Mouse (Mus musculus) lung, postnatal 10 days (tissue): ENCODE data around the gene Smim24.

ENCODE experiments used
- DNase-seq: peaks from one replicate; pipeline ENCODE4 v3.0.0; 2021

Smim24 gene

DNA sequence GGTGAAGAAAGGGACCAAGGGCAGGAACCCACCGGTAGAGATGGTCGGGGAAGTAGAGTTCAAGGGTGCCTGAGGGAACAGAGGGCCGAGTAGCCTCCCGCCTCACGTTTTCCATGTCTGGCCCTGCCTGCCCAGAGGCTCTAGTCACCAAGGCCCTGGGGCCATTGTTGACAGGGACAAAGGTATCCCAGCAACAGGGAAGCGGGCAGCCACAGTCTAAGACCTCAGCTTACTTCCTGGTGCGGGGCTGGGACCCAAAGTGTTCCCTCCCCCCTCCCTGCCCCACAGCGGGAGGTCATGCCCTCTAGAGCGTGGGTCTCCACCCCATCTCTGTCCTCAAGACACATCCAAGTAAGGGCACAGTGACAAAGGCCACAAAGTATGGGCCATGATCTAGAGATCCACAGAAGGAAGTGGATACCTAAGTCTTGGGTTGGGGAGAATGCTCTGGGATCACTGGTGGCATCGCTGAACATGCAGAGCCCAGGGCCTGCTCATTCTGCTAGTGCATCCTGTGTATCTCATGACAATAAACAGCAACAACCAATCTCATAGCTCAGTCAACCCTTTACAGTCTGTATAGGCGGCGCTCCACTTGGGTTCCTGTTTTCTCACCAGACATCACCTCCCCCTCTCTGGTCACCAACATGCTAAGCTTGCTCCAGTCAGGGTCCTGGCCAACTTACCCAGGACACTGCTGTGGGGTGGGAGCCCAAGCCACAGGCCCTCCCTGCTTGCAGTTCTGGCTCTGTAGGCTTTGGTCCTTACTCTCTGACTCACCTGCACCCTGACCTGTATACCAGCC lies 27.0 kb upstream of the Smim24 start, which contains the start of gene 4930404N11Rik:
TSS of gene 4930404N11Rik (minus strand) at position 145 of the 805 bp plus-strand sequence.
- DNase-seq, result no peak

DNA sequence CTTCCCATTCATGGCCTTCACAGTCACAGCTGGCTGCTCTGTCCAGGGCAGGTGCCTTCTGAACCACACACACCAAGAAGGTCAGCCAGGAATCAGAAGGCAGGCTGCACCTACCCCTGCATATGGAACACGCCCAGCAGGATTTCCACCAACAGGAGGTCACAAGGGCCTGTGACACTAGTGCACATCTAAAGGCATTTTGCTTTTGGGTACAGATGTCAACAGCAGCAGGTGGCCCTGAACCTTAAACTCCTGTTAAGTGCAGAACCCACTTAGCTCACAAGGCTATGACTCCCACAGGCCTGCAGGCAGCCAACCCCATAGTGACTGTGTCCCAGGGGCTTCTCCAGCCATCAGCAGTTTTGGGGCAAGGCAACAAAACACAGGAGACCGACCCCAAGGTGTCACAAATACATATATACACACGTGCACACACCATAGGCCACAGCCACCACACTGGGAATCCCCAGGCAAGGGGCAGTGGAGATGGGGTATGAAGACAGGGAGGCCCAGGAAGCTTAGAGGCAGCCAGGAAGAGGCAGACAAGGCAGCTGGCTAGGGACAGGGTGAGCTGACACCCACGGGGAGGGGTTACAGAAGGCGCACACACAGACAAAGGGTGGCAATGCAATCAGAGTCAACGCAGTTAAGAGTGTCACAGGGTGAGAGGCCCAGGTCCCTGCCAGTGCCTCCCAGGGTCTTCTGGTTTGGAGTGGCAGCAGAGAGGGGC lies 26.2 kb upstream of the Smim24 start:
- DNase-seq, result no peak

DNA sequence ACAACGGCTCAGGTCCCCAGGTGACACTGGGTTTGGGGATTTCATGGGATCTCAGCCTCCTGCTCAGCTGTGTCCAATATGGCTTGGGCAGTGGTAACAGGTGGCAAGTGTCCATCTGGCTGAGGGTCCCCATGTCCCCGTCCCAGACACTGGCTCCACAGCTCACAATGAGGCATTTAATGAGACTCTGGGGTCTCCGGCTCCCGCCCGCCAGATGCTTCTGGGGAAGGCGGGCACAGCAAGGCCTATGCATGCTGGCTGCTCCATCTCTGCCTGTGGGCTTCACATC lies 25.7 kb upstream of the Smim24 start:
- DNase-seq, result no peak

DNA sequence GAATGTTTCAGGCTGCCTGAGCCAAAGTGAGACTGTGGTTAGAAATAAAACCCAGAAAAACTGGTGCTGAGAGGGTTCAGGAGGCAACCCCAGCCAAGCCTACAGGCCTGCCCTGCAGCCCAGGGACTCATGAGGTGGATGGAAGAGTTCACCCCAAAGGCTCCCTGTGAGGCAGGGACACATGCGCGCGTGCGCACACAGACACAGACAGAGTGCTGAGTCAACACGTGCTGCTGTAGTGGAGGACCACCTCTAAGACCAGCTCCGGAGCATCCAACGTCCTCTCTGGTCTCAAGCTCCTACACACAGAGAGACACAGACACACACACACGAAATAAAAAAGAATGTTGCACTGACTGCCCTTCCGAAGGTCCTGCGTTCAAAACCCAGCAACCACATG lies 17.5 kb upstream of the Smim24 start:
- DNase-seq, result no peak

DNA sequence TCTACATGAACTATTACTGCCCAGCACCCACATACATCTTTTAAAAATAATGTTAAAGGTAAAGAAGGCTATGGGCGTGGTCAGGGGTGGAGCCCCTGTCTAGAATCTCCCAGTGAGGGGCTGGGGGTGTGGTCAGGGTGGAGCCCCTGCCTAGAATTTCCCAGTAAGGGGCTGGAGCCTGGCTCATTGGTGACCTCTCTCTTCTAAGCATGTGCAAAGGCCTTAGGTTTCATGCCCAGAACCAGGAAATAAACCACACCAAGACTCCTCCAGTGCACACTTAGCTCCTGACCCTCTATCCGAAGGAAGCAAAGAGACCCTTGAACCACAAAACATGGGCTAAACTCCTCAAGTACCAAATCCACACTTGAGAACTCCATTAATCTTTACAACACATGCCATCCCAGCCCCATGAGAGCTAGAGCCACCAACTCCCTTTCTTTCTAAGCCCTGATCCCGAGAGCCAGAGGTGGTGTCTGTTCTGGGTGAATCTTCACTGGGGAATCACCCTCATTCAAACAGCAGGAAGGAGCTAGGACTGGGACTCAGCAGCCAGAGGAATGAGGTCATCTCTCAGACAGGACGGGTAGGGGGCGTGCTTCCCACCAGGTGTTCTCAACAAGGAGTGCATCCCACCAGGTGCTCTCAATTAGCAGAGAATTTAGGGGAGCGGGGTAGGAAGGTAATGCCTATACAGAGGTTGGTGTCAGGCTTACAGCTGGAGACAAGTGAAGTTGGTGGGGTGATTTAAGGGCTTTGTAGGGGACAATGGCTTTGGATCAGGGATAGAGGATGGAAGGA lies 16.1 kb upstream of the Smim24 start:
- no peak for DNase-seq

DNA sequence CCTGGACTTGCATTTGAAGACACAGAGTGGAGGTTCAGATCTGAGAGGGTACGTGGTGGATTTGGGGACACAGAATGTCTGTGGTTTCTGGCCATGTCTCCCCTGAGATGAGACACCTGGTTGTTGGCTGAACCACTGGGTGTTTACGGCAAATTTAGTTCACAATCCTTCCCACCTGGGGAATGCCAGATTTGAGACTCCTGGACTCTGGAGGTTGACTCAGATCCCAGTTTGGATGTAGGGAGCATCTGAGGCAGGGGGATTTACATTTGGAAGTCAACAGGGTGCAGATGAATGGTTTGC lies 15.5 kb upstream of the Smim24 start:
- no peak for DNase-seq

DNA sequence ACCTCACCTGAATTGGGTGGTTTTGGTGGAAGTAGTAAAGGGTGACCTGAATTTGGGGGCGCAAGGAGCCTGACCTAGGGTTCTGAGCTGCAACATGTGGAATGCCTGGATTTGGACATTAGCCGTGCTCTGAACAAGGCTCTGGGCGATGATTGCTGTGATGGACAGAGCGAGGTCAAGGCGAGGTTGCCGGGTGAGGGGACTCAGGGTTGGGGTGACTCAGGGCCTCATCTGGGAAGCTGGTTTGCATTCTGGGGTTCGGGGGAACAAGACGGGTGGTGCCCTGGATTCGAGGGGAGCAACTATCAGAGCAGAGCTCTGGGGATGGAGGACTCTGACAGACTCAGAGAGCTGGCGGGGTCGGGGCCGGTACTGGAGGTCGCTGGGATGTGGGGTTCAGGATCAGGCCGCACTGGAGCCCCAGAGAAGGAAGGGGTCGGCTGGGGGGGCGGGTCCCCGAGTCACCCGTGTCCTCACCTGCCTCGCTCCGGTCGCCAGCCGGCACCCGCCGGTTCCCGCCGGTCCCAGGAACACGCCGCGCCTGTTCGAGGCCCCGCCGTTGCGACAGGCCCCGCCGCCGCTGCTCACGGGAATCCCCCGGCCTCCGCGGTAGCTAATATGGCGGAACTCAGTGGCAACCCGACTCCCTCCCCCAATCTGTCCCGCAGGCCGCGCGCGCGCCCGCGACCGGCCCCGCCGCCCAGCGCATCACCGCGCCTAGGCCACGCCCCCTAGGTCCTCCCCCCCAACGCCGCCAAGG lies 14.9 kb upstream of the Smim24 start, which contains the start of gene Fzr1:
TSS of gene Fzr1 (minus strand) at position 724 of the 760 bp plus-strand sequence.
- no peak for DNase-seq

DNA sequence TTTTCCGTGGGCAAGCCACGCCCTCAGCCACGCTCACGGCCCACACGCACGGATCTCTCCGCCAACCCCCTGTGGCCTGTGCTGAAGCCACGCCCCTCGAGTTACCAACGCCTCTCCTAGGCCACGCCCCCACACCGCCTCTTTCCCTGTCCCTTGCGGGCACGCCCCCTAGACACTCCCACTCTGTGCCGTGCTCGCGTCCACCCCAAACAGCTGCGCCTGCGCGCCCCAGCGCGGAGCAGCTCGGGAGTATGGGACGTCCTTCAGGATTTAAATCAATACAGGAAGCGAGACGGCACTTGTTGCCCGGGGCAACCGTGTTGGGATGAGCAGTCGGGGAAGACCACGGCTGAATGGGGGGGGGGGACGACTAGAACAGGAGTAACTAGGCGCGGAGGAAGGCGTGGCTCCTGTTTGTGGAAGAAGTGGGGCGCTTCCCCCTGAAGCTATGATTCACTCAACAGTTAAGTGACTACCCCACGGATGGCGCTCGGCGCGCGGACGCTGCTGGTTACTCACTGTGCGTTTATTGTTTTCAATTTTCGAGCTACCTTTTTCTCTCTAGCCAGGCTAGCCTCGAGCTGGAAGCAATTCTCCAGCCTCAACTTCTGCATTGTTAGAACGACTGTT lies 14.2 kb upstream of the Smim24 start:
- DNase-seq, result peak; percentile 100

DNA sequence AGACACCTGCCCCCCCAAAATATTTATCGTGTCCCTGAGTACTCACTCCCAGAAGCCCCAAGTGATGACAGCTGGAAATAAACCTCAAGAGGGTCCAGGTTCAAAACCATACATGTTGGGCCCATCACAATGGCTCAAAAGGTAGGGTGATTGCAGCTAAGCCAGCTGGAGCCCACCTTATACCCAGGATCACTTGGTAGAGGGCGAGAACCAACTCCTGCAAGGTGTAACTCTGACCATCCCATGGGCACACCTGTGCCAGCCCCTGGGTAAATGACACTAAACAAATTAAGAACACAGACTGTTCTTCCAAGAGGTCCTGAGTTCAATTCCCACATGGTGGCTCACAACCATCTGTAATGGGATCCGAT lies 13.7 kb upstream of the Smim24 start:
- no peak for DNase-seq

DNA sequence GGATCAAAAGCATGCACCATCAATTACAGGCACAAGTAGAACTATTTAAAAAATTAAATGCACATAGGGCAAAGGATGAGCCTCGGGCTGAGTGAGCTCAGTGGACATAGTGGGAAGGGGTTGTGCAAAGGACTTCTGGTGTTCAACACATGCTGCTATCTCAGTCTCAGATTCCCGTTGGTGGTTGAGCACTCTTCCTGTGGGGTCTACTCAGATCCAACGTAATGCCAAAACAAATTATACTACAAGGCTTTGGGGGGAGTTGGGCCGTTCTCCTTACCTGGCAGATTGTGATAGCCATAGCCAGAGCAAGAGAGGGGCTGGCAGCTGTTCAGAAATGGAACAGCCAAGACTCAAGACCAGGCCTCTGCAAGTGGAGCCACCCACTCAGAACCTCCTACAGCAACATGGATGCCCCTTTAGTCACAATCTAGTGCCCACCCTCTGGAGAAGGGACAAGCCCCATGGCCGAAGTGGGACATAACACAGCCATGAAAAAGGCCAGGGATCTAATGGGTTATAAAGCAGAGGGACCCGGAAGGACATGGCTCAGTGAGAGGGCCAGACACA lies 13.0 kb upstream of the Smim24 start:
- DNase-seq, result no peak

DNA sequence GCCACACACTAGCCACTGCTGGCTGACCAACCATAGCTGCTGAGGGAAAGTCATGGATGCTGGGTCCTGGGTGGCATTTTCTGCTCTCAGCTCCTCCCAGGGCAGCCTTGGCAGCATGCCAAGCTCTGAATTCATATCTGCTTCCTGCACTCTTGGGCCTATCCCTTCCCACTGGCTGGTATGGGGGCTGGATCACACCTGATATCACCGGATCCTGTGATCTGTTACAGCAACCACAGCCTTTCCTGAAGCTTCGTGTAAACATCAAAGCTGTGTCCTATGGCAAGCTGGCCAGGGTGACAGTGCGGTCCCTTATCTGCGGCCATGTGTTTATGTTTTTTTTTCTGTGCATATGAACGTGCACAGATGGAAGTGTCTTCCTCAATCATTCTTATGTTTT lies 10.8 kb upstream of the Smim24 start:
- DNase-seq, result peak; percentile 77

DNA sequence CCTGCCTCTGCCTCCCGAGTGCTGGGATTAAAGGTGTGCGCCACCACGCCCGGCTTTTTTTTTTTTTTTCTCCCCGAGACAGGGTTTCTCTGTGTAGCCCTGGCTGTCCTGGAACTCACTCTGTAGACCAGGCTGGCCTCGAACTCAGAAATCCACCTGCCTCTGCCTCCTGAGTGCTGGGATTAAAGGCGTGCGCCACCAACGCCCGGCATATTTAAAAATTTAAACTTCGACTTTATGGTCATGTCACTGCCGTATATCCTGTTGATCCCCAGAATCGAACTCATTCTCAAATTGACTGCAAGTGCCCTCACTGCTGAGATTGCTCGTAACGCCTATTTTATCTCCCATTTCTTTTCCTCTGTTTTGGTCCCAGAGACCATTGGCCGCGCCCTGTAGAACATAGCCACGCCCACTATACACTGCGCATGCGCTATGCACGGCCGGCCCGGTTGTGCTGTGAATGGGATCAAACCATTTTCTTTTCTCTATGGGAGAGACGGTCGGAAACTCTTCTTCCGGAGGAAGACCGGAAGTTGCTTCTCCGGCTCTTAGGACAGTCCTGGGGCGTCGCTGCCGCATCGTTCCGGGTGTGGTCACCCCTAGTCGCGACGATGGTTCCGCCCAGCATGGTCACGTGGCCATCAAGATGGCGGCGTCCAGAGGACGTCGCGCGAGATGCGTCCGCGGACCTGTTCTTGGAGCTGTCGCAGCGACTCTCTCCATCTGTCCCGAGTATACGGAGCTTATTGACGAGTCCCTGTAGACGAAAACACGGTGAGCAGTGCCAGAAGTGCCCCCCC lies 8.8 kb upstream of the Smim24 start, which contains the start of the genes Dohh and Gm48551:
TSS of gene Dohh (plus strand) at position 627 of the 803 bp plus-strand sequence.
TSS of gene Gm48551 (plus strand) at position 665 of the 803 bp plus-strand sequence.
- peak; percentile 100 for DNase-seq

DNA sequence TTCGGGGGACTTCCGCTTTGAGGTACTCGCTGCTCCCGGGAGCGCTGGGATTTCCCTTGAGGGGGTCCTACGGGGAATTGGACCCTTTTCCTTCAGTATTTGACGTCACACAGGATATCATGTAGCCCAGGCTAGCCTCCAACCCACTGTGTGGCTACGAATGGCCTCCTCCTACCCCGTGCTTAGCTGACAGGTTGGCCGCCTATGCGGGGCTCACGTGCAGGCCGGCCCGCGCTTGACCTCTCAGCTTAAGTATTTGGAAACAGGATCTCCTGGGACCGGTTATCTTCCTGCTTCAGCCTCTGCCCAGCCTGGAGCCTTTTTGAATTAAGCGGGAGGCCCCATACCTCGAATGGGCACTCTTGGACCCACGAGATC lies 8.3 kb upstream of the Smim24 start:
- DNase-seq, result no peak

DNA sequence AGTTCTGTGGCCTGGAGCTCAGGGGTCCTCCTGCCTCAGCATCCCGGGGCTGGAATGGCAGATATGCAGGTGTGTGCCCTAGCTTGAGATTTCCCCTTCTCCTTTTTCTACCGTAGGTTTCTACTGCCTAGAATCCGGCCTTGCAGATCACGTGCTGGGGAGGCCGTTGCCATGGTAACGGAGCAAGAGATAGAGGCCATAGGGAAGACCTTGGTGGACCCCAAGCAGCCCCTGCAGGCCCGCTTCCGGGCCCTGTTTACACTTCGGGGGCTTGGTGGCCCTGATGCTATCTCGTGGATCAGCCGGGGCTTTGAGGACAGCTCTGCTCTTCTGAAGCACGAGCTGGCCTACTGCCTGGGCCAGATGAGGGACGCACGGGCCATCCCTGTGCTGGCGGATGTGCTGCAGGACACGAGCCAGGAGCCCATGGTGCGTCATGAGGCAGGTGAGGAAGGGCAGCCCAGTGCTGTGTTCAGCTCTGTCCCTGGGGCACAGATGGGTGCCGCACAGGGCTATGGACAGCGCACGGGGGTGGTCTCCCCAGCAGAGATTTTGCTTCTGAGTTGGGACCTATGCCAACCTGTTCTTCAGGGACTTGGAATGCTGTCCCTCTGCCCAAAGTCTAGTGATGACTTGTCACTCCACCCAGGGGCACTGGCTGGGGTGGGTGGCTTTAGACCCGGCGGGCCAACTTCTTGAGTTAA lies 7.1 kb upstream of the Smim24 start:
- DNase-seq, result no peak

DNA sequence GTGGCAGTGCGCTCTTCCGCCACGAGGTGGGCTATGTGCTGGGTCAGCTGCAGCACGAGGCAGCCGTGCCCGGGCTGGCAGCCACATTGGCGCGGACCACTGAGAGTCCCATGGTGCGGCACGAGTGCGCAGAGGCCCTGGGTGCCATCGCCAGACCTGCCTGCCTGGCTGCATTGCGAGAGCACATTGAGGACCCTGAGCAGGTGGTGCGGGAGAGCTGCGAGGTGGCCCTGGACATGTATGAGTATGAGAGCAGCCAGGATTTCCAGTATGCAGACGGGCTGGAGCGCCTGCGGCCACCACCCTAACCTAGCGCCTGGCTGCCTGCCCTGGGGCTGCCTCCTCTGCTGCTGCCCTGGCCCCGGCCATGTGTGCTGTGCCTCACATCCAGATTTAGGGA lies 5.1 kb upstream of the Smim24 start:
- DNase-seq, result no peak

DNA sequence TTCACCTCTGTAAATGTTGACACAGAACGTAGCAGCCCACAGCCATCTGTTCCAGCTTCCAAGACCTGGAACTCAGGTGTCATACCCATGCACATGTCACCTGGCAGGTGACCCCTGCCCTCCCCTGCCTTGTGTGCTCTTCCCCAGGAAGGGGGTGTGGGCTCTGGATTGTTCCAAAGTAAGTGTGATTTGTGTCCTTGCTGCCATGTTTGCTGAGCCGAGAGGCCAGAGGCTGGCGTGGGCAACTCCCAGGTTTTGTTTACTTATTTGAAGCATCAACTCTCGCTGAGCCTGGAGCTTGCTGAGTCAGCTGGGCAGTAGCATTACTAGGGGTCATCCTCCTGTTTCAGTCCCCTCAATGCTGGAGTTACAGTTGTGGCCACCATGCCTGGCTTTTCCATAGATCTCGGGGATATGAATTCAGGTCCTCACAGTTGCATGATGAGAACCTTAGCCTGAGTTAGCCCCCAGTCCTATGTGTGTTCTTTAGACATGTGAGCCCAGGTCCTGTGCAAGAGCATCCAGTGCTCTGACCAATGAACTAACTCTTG lies 4.3 kb upstream of the Smim24 start, which contains the start of gene Gm48552:
TSS of gene Gm48552 (plus strand) at position 501 of the 551 bp plus-strand sequence.
- DNase-seq, result no peak

DNA sequence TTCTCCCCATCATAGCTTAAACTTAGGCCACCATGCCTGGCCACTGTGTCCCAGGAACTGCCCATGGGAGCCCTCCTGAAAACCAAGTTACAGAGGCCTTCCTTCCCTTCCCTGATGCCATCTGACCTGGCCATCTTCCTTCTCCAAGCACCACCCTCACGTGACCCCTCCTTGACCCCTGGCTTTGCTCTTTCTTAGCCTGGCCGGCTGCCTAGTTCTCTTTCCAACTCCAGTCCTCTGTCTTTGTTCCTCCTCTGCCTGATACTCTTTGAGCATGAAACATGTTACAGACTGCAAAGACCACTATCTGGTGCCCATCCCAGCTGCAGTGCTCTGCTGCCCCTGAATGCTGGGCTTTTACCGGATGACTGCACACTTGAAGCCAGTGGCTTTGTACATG lies 3.5 kb upstream of the Smim24 start:
- peak; percentile 67 for DNase-seq

DNA sequence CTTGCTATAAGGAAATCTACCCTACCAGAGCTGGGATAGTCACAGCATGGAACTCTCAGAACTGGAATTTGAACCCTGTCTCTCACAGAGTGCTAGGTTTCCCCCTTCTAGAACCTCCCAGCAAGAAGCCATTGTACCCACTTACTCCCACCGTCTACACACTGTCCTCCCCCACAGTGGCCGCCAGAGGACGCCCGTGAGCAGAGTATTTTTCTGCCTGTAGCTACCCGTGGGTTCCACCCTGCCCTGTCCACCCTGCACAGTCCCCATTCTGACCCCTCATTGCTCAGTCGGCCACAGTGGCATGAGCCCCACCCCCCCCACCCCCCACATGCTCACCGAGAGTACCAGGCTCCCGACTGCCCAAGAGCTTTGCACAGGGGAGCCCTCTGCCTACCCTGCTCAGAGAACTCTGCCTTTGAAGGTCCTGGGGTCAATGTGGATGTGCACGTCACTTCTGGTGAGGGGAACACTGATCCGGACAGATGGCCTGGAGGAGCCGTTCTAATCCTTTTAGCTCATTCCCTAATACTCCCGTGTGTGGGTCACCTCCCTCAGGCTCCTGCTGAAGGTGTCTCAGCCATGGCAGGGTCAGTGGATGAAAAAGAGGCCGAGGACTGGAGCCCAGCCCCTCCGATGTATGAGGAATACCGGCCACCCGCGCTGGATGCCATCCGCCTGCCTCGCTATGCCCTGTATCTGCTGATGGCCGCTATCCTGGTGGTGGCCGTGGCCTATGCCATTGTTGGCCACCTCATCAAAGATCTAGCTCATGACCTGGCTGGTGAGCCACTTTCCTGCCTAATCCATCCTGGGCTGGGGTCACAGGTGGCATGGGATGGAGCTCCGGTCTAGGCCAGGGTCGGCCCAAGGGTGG lies 2.8 kb upstream of the Smim24 start:
- peak; percentile 88 for DNase-seq

DNA sequence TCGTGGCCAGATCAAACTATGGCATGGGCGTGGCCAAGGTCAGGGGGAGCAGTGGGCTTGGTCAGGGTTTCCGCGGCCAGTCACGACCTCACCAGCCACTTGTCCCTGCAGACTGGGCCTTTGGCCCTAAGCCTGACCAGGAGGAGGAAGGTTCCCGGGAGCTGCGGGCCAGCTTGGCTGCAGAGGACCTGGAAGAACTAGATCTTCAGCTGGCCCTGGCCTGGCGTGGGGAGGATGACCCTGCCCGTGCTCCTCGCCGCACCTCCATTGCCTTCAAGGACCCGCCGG lies 2.2 kb upstream of the Smim24 start:
- DNase-seq, result no peak
